Mouse (Mus musculus) hindlimb bud, embryonic 11.5 days (tissue): Measurements from ENCODE around the gene Apbb2.

Experiments used
- DNase-seq: peaks from one replicate; pipeline ENCODE4 v3.0.0-alpha.2; 2012; ENCODE audit warnings: low read depth, low spot score; ENCODE audit errors: extremely low spot score

Gene Apbb2

GRCm38 (mm10) chr5:66552246-66552645 is 66.3 kb downstream of the Apbb2 start:
- no peak for DNase-seq

GRCm38 (mm10) chr5:66550292-66550691 is 68.3 kb downstream of the Apbb2 start:
- no peak for DNase-seq

GRCm38 (mm10) chr5:66549691-66550090 is 68.9 kb downstream of the Apbb2 start:
- DNase-seq, result no peak

- DNase-seq, result no peak
Observed at GRCm38 (mm10) chr5:66546969-66547511, 71.5 kb downstream of the Apbb2 start.

GRCm38 (mm10) chr5:66545573-66546141 is 72.9 kb downstream of the Apbb2 start:
- no peak for DNase-seq

- DNase-seq, result no peak
Observed at GRCm38 (mm10) chr5:66543761-66544160, 74.8 kb downstream of the Apbb2 start.

- DNase-seq, result no peak
Observed at GRCm38 (mm10) chr5:66543344-66543743, 75.2 kb downstream of the Apbb2 start.

- DNase-seq, result no peak
Observed at GRCm38 (mm10) chr5:66542521-66542920, 76.1 kb downstream of the Apbb2 start.

GRCm38 (mm10) chr5:66541385-66541784 is 77.2 kb downstream of the Apbb2 start:
- DNase-seq, result no peak

- no peak for DNase-seq
Observed at GRCm38 (mm10) chr5:66540246-66540645, 78.3 kb downstream of the Apbb2 start.

- DNase-seq, result no peak
Observed at GRCm38 (mm10) chr5:66537811-66538210, 80.8 kb downstream of the Apbb2 start.

GRCm38 (mm10) chr5:66536696-66537358 is 81.8 kb downstream of the Apbb2 start:
- DNase-seq, result no peak

- no peak for DNase-seq
Observed at GRCm38 (mm10) chr5:66535566-66536236, 82.9 kb downstream of the Apbb2 start.

GRCm38 (mm10) chr5:66533711-66534425 is 84.7 kb downstream of the Apbb2 start:
- no peak for DNase-seq

- no peak for DNase-seq
Observed at GRCm38 (mm10) chr5:66532827-66533226, 85.8 kb downstream of the Apbb2 start.

- DNase-seq, result no peak
Observed at GRCm38 (mm10) chr5:66530361-66530760, 88.2 kb downstream of the Apbb2 start.

- no peak for DNase-seq
Observed at GRCm38 (mm10) chr5:66529631-66530030, 89.0 kb downstream of the Apbb2 start.

GRCm38 (mm10) chr5:66528567-66528966 is 90.0 kb downstream of the Apbb2 start:
- peak; percentile 73 for DNase-seq

- DNase-seq, result no peak
Observed at GRCm38 (mm10) chr5:66527090-66527489, 91.5 kb downstream of the Apbb2 start.

GRCm38 (mm10) chr5:66525002-66525401 is 93.6 kb downstream of the Apbb2 start:
- no peak for DNase-seq
